Mouse (Mus musculus) liver, embryonic 14 days (tissue): ENCODE results near the gene Ccdc96. TPM values are rescaled to one million over a fixed set of nuclear protein-coding genes. Genes with fewer than 3 reads are reported as not detected.

Source experiments
- polyA plus RNA-seq: library from polyadenylated mRNA; depleted of rRNA; stranded (reverse); fragments of >200 nt; gene quantifications from 2 replicates; pipeline ENCODE4 v1.2.3, GENCODE M21; 2012; rRNA removed

The Ccdc96 gene
- polyA plus RNA-seq = 0.12 and 0.15 TPM in 2 replicates

DNA sequence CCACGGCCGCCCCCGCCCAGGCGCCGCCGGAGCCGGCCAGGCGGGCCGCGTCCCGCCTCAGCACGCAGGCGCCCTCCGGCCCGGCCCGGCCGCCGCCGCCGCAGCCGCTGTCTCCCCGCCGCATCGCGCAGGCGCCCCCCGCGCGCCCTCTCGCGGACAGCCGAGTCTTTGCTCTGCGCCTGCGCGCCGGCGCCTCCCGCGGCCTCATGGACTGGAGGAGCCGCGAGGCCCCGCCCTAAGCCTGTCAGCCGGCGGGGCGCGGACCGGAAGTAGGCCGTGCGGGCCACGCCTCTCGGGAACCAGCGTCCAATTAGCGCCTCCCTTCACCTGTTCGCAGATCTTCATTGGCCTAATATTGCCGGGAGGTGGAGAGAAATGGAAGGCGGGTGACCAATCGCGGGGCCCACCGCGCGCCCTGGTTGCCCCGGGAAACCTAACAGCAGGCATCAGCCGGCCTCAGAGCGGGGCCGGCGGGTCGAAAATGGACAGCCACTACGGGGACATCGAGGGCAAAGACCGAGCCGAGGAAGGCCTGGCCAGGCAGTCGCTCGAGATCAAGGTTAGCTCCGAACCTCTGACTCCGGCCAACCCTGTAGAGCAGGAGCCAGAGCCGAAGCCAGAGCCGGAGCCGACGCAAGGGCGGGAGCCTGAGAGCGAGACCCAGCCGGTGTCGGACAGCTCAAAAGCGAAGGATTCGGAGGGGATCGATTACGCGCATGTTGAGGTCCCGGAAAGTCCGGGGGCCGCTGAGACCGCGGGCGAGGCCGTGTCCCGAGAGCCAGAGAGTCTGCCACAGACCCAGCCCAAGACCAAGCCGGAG, at the start of gene Ccdc96, which contains the start of gene Tada2b:
TSS of gene Ccdc96 (plus strand) at position 418 of the 820 bp plus-strand sequence.
TSS of gene Tada2b (minus strand) at position 115 of the 820 bp plus-strand sequence.

DNA sequence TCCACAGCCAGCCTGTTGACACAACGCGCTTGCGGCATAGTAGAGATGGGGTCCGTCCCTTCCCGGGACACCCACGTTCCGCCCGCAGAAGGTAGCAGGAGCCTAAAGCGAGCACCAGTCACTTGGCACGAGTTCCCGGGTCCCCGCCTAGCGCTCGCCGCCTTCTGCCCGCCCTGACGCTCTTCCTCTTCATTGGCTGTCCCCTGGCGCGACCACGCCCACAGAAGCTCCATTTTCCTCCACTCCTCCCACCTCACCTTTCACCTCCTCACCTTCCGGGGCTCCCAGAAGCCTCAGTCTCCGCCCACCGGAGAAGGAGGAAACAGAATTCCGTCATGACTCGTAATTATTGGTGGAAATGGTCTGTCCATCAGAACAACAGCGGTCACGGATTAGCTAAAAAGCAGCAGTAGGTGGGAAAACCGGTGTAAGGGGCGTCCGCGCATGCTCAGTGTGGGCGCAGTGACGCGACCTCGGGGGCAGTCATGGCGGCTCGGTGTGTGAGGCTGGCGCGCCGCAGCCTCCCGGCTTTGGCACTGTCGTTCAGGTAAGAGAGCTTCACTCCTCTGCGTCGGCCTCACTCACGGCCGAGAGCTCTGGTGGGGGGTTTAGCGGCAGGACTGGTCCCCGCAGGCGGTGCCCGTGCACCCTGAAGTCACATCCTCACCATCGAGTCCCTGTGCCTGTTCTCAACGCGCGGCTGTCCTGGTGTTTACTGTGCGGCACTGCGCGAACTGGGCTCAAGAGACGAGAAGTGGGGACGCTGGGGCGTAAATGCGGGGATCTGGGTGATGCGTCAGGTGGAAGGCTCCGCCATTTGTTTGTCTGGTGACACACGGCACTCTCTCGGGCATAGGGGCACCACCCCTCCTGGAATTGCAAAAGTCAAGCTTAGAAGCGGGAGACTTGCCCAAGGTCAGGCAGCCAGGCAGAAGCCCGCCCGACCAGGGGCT, 19.4 kb upstream of the Ccdc96 start, which contains the start of gene Grpel1:
TSS of gene Grpel1 (plus strand) at position 290 of the 953 bp plus-strand sequence.

Other genes with a start within 250 kb of the Ccdc96 start
- 0.36 and 0.49 TPM in 2 replicates for gene Sorcs2, start 86.4 kb upstream of the Ccdc96 start, polyA plus RNA-seq
- gene Grpel1, start 19.6 kb upstream of the Ccdc96 start, polyA plus RNA-seq = 16.9 and 19.0 TPM in 2 replicates
- 4.2 and 4.8 TPM in 2 replicates for gene Tada2b, start 303 bp upstream of the Ccdc96 start, polyA plus RNA-seq
- 8.4 and 9.7 TPM in 2 replicates for gene Tbc1d14, start 108.7 kb downstream of the Ccdc96 start, polyA plus RNA-seq
- gene D5Ertd579e, start 211.4 kb downstream of the Ccdc96 start, polyA plus RNA-seq = 17.0 and 19.3 TPM in 2 replicates